Mouse (Mus musculus) cortical plate, adult 2 months (tissue): ENCODE results near the gene Zdhhc14.

ENCODE experiments used
- CTCF ChIP-seq: fragments of 200-500 bp; IDR thresholded peaks from 2 replicates; pipeline ENCODE4 v1.5.1; 2011; ENCODE audit warnings: mild to moderate bottlenecking, control low read depth, low read length; ENCODE audit not compliant: insufficient read depth; ENCODE audit errors: extremely low read depth
- POLR2A ChIP-seq: fragments of 200-500 bp; IDR thresholded peaks from 2 replicates; pipeline ENCODE4 v1.6.1; 2011; ENCODE audit warnings: mild to moderate bottlenecking, low read length, control low read depth; ENCODE audit not compliant: insufficient read depth; ENCODE audit errors: extremely low read depth

DNA sequence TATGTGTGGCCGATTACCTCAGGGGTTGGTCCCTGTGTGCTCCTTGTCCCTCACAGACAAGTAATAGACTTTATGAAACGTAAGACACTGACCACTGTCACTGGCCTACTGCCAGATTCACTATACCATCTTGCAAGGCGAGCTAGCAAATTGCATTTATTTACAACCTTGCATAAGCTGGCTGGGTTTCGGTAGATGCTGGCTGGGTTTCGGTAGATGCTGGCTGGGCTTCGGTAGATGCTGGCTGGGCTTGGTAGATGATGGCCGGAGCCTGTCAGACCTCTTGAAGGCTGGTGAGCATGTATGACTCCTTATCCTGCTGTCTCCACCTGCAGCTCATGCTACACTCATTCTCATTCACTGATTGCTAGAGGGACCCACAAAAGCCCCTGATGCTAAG, 200.9 kb downstream of the Zdhhc14 start:
- TF ChIP-seq POLR2A (no peak), CTCF (no peak)
